Mouse (Mus musculus): ENCODE results near the gene Tbxas1.
A peak's percentile ranks its signal among the peaks of the same experiment; 100 is the strongest.

The Tbxas1 gene

DNA sequence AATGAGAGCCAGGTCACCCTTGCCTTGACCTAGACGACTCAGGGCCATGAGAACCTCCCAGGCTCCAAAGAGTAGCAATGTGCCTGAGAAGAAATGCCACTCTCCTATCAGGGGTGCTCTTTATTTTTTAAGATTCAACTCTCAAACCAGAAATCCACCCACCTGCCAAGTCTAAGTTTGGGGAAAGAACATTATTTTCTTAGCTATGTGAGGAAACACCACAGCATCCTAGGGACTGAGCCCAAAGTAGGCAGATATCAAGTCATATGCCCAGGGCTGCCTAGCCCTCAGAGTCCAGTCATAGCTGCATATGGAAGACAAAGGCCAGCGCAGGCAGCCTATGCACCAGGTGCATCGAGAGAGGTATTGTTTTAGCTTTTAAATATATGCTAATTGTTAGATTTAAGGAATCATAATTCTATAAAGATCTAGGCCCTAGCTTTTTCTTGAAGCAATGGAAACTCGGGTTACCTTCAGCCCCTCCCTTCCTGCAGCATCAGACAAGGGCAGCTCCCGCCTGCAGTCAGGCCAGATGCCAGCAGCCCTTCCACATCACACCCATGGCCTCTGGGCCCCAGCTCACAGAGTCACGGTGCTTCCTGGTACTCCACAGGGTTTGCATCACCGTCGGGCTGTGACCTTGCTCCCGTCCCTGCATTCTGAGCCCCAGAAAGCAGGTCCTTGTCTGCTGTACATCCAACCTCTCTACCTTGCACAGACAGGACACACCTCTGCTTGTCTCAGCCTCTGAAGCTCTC is 176.8 kb downstream of the Tbxas1 start:
- no peak for DNase-seq (ENCODE audit: low spot score in 2 of 2)

DNA sequence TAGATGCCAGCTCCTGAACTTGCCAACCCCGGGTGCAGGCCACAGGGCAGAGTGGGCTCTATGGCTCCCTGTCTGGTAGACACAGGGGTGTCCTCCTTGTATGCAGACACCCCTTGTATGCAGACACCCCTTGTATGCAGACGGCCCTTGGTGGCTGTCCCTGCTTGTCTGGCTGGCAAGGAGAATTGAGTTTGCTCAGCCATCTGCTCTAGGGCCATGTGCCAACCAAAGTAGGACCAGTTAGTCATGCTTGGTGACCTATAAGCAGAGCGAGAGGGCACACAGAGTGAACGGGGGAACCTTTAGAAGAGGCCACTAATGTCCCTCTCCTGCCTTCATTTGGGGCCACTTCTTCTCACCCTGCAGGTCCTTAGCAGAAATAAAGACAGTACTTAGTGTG is 177.4 kb downstream of the Tbxas1 start:
- DNase-seq (ENCODE audit: low spot score in 2 of 2), result no peak

DNA sequence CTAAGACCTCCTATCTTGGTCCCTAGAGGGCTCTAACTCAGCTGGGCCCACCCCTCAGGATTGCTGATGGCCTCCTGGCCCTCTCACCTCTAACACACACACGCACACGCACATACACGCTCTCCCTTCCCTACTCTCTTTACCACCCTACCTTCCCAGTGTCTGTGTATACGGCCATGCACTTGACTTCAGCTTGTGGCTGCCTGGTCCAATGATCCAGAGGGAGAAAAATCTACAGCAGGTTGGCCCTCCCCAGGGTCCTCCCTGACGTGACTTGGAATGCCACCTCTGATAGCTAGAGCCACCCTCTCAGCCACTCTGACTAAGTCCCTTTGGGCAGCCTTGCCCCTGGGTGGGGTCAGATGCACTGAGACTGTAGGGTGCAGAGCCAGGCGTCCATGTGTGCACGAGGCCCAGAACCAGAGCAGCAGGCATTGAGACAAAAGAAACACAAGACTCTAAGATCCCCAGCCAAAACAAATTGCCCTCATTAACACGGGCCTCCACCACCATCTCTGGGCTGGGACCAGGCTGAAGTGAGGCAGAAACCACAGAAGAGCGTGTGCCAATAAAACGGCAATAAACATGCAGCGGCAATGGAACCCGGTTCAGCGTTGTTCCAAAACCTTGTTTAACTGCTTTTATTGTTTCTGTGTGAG is 179.1 kb downstream of the Tbxas1 start:
- no peak for DNase-seq (ENCODE audit: low spot score in 2 of 2)

DNA sequence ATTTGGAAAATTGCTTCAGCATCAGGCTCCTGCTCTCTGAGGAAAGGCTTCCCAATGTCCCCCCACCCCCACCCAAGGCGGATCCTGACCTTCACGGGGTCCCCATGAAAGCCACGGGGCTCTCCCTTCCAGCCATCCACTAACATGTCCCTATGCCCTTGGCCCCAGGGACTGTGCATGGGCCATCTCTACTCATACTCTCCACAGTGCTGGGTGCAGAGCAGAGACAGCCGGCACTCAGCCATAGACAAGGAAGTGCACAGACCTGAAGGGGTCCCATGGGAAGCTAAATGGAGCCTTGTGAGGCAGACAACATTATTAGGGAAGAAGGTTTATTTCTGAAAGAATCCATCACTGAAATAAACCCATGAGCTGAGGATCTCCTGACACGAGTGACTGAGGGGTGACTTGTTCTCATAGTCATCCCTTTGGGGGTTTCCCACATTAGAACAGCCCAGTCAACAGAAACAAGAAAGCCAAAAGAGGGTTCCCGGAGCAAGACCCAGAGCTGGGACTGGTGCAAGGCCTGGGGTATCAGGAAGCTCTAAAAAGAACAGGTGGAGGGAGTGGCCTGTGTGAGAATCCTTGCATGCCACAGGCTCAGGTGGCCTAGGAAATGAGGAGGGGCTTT is 179.8 kb downstream of the Tbxas1 start:
- DNase-seq (ENCODE audit: low spot score in 2 of 2), result no peak

DNA sequence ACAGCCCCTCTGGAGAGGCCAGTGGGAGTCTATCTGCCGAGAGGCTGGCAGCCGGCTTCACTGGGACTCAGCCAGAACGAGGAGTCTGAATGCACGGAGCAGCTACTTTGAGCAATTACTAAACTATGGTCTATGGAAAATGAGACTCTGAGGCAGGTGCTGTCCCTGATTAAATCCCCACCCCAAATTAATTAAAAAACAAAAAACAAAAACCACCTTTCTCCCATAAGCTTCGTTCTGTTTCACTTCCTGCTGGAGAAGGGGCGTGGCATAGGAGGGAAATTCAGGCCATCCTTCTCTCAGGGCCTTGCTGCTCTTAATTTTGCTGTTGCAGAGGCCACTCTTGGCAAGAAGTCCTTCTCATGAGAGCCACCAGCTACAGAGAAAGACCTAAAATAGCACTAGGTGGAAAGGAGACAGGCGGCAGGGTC is 180.6 kb downstream of the Tbxas1 start:
- DNase-seq (ENCODE audit: low spot score in 2 of 2), result no peak

- no peak for DNase-seq (ENCODE audit: low spot score in 2 of 2)
Measured at GRCm38 (mm10) chr6:39057161-39057560, 182.0 kb downstream of the Tbxas1 start.

GRCm38 (mm10) chr6:39058389-39058788 is 183.2 kb downstream of the Tbxas1 start:
- no peak for DNase-seq (ENCODE audit: low spot score in 2 of 2)

DNA sequence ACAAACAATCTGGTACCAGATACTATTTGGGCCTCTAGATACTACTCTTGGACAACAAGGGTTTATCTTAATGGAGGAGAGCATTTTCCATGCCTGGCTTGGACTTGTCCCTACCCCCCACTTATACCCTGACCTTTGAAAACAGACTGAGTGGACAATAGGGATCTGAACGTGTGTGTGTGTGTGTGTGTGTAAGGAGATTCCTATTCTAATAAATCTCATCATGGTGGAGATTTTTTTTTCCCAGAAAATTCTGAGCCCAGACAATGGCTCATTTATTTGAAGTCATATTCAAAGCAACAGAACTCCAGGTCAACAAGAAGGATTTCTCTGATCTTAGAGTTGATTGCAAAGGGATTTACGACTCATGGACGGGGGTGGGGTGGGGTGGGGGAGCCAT is 183.7 kb downstream of the Tbxas1 start:
- no peak for DNase-seq (ENCODE audit: low spot score in 2 of 2)

DNA sequence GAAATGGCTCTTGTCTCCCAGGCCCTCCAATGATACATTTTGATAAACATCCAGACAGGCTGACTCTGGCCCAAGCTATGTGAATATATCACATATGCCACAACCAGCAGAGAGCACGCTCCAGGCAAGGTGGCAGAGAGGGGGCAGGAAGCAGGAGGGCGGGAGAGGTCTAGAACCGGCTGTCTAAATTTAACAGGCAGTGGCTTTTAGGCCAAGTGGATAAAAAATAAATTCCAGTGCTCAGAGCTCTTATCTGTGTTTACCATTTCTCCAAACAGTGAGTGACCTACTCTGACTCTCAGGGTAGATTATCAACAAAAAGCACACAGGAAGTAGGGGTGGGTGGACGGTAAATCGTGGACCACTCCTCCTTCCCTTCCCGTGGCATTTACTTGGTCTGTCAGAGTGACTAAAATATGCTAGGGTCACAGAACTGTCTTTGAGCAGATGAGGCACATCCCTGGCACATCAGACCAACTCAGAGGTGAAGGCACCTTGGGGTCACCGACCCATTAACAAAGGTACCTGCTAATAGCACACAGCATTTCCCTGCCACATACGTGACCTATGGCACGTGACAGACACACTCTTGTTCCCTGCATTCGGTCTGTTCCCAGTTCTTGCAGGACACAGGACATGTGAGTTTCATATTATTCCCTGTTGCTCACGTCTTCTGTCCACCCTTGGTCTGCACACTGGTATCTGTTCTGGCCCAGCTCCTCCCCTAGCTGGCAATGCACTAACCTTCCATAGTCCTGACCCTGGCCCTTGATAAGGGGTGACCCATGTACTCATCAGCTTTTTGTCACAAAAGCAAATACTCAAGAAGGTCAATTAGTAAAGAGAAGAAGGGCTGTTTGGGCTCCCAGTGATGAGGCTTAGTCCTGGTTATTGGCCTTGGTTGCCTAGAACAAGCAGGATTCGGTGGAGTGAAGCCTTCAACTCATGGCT is 184.6 kb downstream of the Tbxas1 start:
- no peak for DNase-seq (ENCODE audit: low spot score in 2 of 2)

- DNase-seq (ENCODE audit: low spot score in 2 of 2), result no peak
Measured at GRCm38 (mm10) chr6:39061180-39061579, 186.0 kb downstream of the Tbxas1 start.

- no peak for DNase-seq (ENCODE audit: low spot score in 2 of 2)
Measured at GRCm38 (mm10) chr6:39063541-39063940, 188.3 kb downstream of the Tbxas1 start.

DNA sequence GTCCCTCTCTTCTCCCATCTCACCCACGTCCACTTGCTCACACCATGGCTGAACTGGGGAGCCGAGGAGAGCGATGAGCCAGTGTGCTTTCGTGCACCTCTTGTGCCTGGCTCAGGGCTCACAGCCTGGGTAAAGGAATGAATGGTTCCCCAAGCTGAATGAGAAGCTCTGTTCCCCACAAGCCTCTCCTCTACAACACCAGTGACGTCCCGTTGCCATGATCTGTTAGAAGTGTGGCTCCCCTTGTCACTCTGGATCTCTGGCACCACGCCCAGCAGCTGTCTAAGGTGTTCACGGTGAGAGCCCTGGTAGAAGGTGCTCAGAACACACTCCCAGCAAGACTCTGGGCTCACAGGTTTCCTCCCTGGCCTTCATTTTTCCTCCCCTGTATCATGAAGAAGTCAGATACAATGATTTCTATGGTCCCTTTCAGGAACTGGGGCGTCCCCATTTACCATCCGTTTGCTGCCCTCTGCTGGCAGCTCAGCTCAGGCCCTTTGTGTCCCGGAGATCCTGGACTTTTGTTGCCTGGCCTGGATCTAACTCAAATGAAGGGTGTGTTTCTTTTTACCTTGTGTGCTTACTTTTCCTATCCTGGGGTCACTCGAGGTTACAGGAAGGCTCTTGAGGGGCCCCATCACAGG is 191.9 kb downstream of the Tbxas1 start:
- peak; percentile 62 to 68 for DNase-seq (ENCODE audit: low spot score in 2 of 2)

- DNase-seq (ENCODE audit: low spot score in 2 of 2), result no peak
Measured at GRCm38 (mm10) chr6:39072664-39073063, 197.5 kb downstream of the Tbxas1 start.

GRCm38 (mm10) chr6:39074186-39074585 is 199.0 kb downstream of the Tbxas1 start:
- no peak for DNase-seq (ENCODE audit: low spot score in 2 of 2)

DNA sequence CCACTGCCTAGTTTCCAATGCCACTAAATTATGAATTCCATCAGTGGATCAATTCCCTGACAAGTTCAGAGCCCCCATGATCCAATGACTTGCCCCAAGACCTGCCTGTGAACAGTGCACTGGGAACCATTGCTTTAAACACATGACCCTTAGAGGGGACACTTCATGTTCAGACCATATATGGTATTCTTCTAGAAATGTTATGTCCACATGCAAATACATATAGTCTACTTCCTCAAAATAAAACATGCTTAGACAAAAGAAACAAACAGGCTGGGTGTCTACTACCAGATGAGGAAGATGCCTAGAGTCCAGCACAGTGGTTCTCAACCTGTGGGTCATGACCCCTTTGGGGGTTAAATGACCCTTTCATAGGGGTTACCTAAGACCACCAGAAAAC is 201.3 kb downstream of the Tbxas1 start:
- DNase-seq (ENCODE audit: low spot score in 2 of 2), result no peak

GRCm38 (mm10) chr6:39104631-39105030 is 229.4 kb downstream of the Tbxas1 start:
- no peak for DNase-seq (ENCODE audit: low spot score in 2 of 2)

DNA sequence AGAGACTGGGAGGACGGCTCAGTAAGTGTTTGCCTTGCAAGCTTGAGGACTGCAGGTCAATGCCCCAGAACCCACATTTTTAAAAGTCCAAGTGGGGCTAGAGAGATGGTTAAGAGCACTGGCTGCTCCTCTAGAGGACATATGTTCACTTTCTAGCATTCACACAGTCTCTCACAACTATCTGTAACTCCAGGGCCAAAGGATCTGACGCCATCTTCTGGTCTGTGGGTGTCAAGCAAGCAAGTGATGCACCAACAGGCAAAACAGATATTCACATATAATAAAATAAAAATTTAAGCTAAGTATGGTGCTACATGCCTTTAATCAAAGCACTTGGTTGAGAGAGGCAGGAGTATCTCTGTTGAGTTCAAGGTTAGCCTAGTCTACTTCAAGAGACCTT is 231.6 kb downstream of the Tbxas1 start:
- DNase-seq (ENCODE audit: low spot score in 2 of 2), result no peak

GRCm38 (mm10) chr6:39112701-39113100 is 237.5 kb downstream of the Tbxas1 start:
- no peak for DNase-seq (ENCODE audit: low spot score in 2 of 2)

- DNase-seq (ENCODE audit: low spot score in 2 of 2), result no peak
Measured at GRCm38 (mm10) chr6:39113141-39113540, 237.9 kb downstream of the Tbxas1 start.

GRCm38 (mm10) chr6:39115438-39115837 is 240.2 kb downstream of the Tbxas1 start:
- no peak for DNase-seq (ENCODE audit: low spot score in 2 of 2)
